Mouse (Mus musculus) erythroblast, embryonic 14.5 days (primary cell): ENCODE measurements around the gene Pex14.

ENCODE experiments used
- GATA1 ChIP-seq: IDR thresholded peaks from 2 replicates; pipeline ENCODE4 v1.6.1; 2012; ENCODE audit warnings: low read length, inconsistent platforms, mixed read lengths
- TAL1 ChIP-seq: IDR thresholded peaks from 3 replicates; pipeline ENCODE4 v1.6.1; 2012; ENCODE audit warnings: low read length, inconsistent platforms, mixed read lengths

DNA sequence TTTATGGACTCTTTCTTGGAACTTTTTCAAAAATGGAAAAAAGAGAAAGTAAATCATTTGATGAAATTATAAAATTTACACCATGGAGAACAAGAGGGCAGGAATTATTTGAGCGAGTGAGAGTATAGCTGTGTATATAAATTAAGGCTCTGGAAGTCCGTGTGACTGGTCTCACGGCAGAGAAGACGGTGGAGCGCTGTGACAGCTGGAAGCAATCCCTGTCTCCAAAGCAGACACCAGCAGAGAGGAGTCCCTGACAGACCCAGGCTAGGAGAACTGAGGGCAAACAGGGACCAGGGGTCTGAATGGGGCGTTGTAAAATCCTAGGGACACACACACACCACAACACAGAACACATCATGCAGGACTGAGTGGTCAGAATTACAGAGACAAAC is 26.4 kb upstream of the Pex14 start:
- TF ChIP-seq GATA1 (no peak), TAL1 (no peak)
